Mouse (Mus musculus): ENCODE results near the gene Fmod. TPM values are rescaled to one million over a fixed set of nuclear protein-coding genes. Genes with fewer than 3 reads are reported as not detected.

The Fmod gene
- 42.1 and 48.5 TPM in 2 replicates for polyA plus RNA-seq (2015; fragmentation: Nextera tagmentation; extraction: Ambion mirVana)

- no peaks in the 10 kb centered on the region for H3K36me3 ChIP-seq
- peak within 1 kb of the TSS; percentile 89 for H3K27ac ChIP-seq
- peak; percentile 77 for ATAC-seq (ENCODE audit: low FRiP score, low read depth)
- H3K9me3 ChIP-seq, result no peaks in the 10 kb centered on the region
- H3K4me1 ChIP-seq, result peaks cover 36% of the 10 kb centered on the region
- peak within 1 kb of the TSS; percentile 57 for H3K4me2 ChIP-seq (replicated peaks)
- H3K27me3 ChIP-seq, result no peaks in the 10 kb centered on the region
- H3K4me3 ChIP-seq, result peak within 1 kb of the TSS; percentile 36
- 13% methylated on average over 9 of the region's 9 CpGs for WGBS
- H3K9ac ChIP-seq, result peak within 1 kb of the TSS; percentile 56
These were observed at the start of gene Fmod for GRCm38 (mm10) chr1:134037172-134037571. TSS of gene Fmod (plus strand) at chr1:134037254.

GRCm38 (mm10) chr1:133988845-133989244 is 48.2 kb upstream of the Fmod start:
- Histone ChIP-seq H3K4me2 (replicated peaks) (no peak overlapping the region), H3K27me3 (no peaks in the 10 kb centered on the region), H3K9me3 (peaks cover 5% of the 10 kb centered on the region; the same call in 1 of the 2 replicates), H3K4me1 (no peaks in the 10 kb centered on the region), H3K27ac (no peak overlapping the region), H3K9ac (no peak overlapping the region), H3K4me3 (no peak overlapping the region), H3K36me3 (no peaks in the 10 kb centered on the region)
- no peak for ATAC-seq (ENCODE audit: low FRiP score, low read depth)
- 12% methylated on average over 3 of the region's 3 CpGs for WGBS

GRCm38 (mm10) chr1:133991277-133991676 is 45.8 kb upstream of the Fmod start:
- no peak for ATAC-seq (ENCODE audit: low FRiP score, low read depth)
- H3K27me3 ChIP-seq, result no peaks in the 10 kb centered on the region
- no peak overlapping the region for H3K9ac ChIP-seq
- no peaks in the 10 kb centered on the region for H3K4me1 ChIP-seq
- no peaks in the 10 kb centered on the region for H3K9me3 ChIP-seq
- H3K4me3 ChIP-seq, result no peak overlapping the region
- H3K36me3 ChIP-seq, result no peaks in the 10 kb centered on the region
- no peak overlapping the region for H3K4me2 ChIP-seq (replicated peaks)
- H3K27ac ChIP-seq, result no peak overlapping the region
- WGBS, result 60% methylated on average over 8 of the region's 8 CpGs

- Histone ChIP-seq H3K36me3 (no peaks in the 10 kb centered on the region), H3K4me2 (replicated peaks) (no peak overlapping the region), H3K27ac (peak overlapping the region; percentile 79), H3K4me3 (no peak overlapping the region), H3K4me1 (peaks cover 14% of the 10 kb centered on the region), H3K9me3 (no peaks in the 10 kb centered on the region), H3K9ac (no peak overlapping the region), H3K27me3 (no peaks in the 10 kb centered on the region)
- no peak for ATAC-seq (ENCODE audit: low FRiP score, low read depth)
- 72% methylated on average over 7 of the region's 7 CpGs for WGBS
These were observed 31.6 kb upstream of the Fmod start for GRCm38 (mm10) chr1:134005490-134005889.

- H3K9me3 ChIP-seq, result no peaks in the 10 kb centered on the region
- no peaks in the 10 kb centered on the region for H3K36me3 ChIP-seq
- peak overlapping the region; percentile 23; the same call in 1 of the 2 replicates for H3K4me2 ChIP-seq (replicated peaks)
- peaks cover 14% of the 10 kb centered on the region for H3K4me1 ChIP-seq
- H3K27ac ChIP-seq, result peak overlapping the region; percentile 79
- ATAC-seq (ENCODE audit: low FRiP score, low read depth), result peak; percentile 85
- H3K9ac ChIP-seq, result no peak overlapping the region
- 61% methylated on average over 11 of the region's 11 CpGs for WGBS
- no peaks in the 10 kb centered on the region for H3K27me3 ChIP-seq
- no peak overlapping the region for H3K4me3 ChIP-seq
These were observed 30.8 kb upstream of the Fmod start for GRCm38 (mm10) chr1:134006105-134006764.

GRCm38 (mm10) chr1:134024293-134024971 is 12.6 kb upstream of the Fmod start:
- no peak overlapping the region for H3K4me2 ChIP-seq (replicated peaks)
- H3K9me3 ChIP-seq, result no peaks in the 10 kb centered on the region
- WGBS, result 82% methylated on average over 9 of the region's 9 CpGs
- no peaks in the 10 kb centered on the region for H3K4me1 ChIP-seq
- no peak overlapping the region for H3K27ac ChIP-seq
- no peaks in the 10 kb centered on the region for H3K36me3 ChIP-seq
- no peak overlapping the region for H3K9ac ChIP-seq
- no peak overlapping the region for H3K4me3 ChIP-seq
- no peaks in the 10 kb centered on the region; the same call in 1 of the 2 replicates for H3K27me3 ChIP-seq
- no peak for ATAC-seq (ENCODE audit: low FRiP score, low read depth)

- Histone ChIP-seq H3K4me1 (no peaks in the 10 kb centered on the region), H3K27ac (no peak overlapping the region), H3K9me3 (no peaks in the 10 kb centered on the region), H3K9ac (no peak overlapping the region), H3K27me3 (no peaks in the 10 kb centered on the region; the same call in 1 of the 2 replicates), H3K36me3 (no peaks in the 10 kb centered on the region), H3K4me3 (no peak overlapping the region), H3K4me2 (replicated peaks) (no peak overlapping the region)
- no peak for ATAC-seq (ENCODE audit: low FRiP score, low read depth)
- 78% methylated on average over 5 of the region's 5 CpGs for WGBS
These were observed 11.1 kb upstream of the Fmod start for GRCm38 (mm10) chr1:134025975-134026374.

GRCm38 (mm10) chr1:134026741-134027140 is 10.3 kb upstream of the Fmod start:
- H3K4me1 ChIP-seq, result no peaks in the 10 kb centered on the region
- H3K36me3 ChIP-seq, result no peaks in the 10 kb centered on the region
- H3K9me3 ChIP-seq, result no peaks in the 10 kb centered on the region
- ATAC-seq (ENCODE audit: low FRiP score, low read depth), result no peak
- H3K27ac ChIP-seq, result no peak overlapping the region
- no peak overlapping the region for H3K4me3 ChIP-seq
- no peak overlapping the region for H3K4me2 ChIP-seq (replicated peaks)
- no peak overlapping the region for H3K9ac ChIP-seq
- 87% methylated on average over 9 of the region's 9 CpGs for WGBS
- H3K27me3 ChIP-seq, result no peaks in the 10 kb centered on the region; the same call in 1 of the 2 replicates

GRCm38 (mm10) chr1:134028161-134028846 is 8.8 kb upstream of the Fmod start:
- H3K27ac ChIP-seq, result no peak overlapping the region
- H3K4me2 ChIP-seq (replicated peaks), result no peak overlapping the region
- H3K4me3 ChIP-seq, result no peak overlapping the region
- H3K36me3 ChIP-seq, result no peaks in the 10 kb centered on the region
- no peak for ATAC-seq (ENCODE audit: low FRiP score, low read depth)
- H3K27me3 ChIP-seq, result no peaks in the 10 kb centered on the region; the same call in 1 of the 2 replicates
- no peak overlapping the region for H3K9ac ChIP-seq
- H3K9me3 ChIP-seq, result no peaks in the 10 kb centered on the region
- no peaks in the 10 kb centered on the region for H3K4me1 ChIP-seq
- WGBS, result 75% methylated on average over 14 of the region's 14 CpGs

GRCm38 (mm10) chr1:134036492-134036891 is 562 bp upstream of the Fmod start:
- ATAC-seq (ENCODE audit: low FRiP score, low read depth), result no peak
- peak overlapping the region; percentile 89 for H3K27ac ChIP-seq
- WGBS, result 71% methylated on average over 2 of the region's 2 CpGs
- no peaks in the 10 kb centered on the region for H3K9me3 ChIP-seq
- H3K4me1 ChIP-seq, result peaks cover 29% of the 10 kb centered on the region
- no peaks in the 10 kb centered on the region for H3K27me3 ChIP-seq
- H3K36me3 ChIP-seq, result no peaks in the 10 kb centered on the region
- no peak overlapping the region for H3K4me2 ChIP-seq (replicated peaks)
- no peak overlapping the region for H3K4me3 ChIP-seq
- no peak overlapping the region for H3K9ac ChIP-seq

GRCm38 (mm10) chr1:134038336-134038735 is 1.3 kb downstream of the Fmod start:
- Histone ChIP-seq H3K4me2 (replicated peaks) (peak overlapping the region; percentile 57), H3K27ac (peak overlapping the region; percentile 89), H3K4me1 (peaks cover 47% of the 10 kb centered on the region), H3K36me3 (no peaks in the 10 kb centered on the region), H3K9ac (peak overlapping the region; percentile 36; the same call in 1 of the 2 replicates), H3K4me3 (peak overlapping the region; percentile 36), H3K9me3 (no peaks in the 10 kb centered on the region), H3K27me3 (no peaks in the 10 kb centered on the region)
- ATAC-seq (ENCODE audit: low FRiP score, low read depth), result no peak
- WGBS, result 90% methylated on average over 4 of the region's 4 CpGs

GRCm38 (mm10) chr1:134039361-134039760 is 2.3 kb downstream of the Fmod start:
- 87% methylated on average over 2 of the region's 2 CpGs for WGBS
- no peak overlapping the region for H3K4me3 ChIP-seq
- no peak overlapping the region for H3K9ac ChIP-seq
- peaks cover 52% of the 10 kb centered on the region for H3K4me1 ChIP-seq
- no peaks in the 10 kb centered on the region for H3K9me3 ChIP-seq
- H3K27me3 ChIP-seq, result no peaks in the 10 kb centered on the region
- no peaks in the 10 kb centered on the region for H3K36me3 ChIP-seq
- no peak overlapping the region for H3K27ac ChIP-seq
- H3K4me2 ChIP-seq (replicated peaks), result peak overlapping the region; percentile 57
- no peak for ATAC-seq (ENCODE audit: low FRiP score, low read depth)

Data from limb, embryonic 13.5 days (tissue).